Mouse (Mus musculus): ENCODE data around the gene Anks1. TPM values are rescaled to one million over a fixed set of nuclear protein-coding genes. Genes with fewer than 3 reads are reported as not detected.

Gene Anks1
- polyA plus RNA-seq, 1 experiment from 2014 or later, result 50.4 TPM

GRCm38 (mm10) chr17:28042299-28042771 is 133.2 kb downstream of the Anks1 start:
- Histone ChIP-seq H3K4me1 (peaks cover 48% of the 10 kb centered on the region), H3K4me3 (replicated peaks) (peak overlapping the region; percentile 33), H3K9ac (replicated peaks) (peak overlapping the region; percentile 43), H3K4me2 (peak overlapping the region; percentile 59), H3K27me3 (replicated peaks) (no peaks in the 10 kb centered on the region), H3K9me3 (replicated peaks) (no peaks in the 10 kb centered on the region), H3K27ac (replicated peaks) (peak overlapping the region; percentile 72), H3K36me3 (peaks cover 3% of the 10 kb centered on the region; the same call in 1 of the 2 replicates)
- WGBS, result 20% methylated on average over 23 of the region's 23 CpGs
- peak; percentile 77 for ATAC-seq (ENCODE audit: low FRiP score)

GRCm38 (mm10) chr17:28047017-28047416 is 137.9 kb downstream of the Anks1 start:
- Histone ChIP-seq H3K9me3 (replicated peaks) (no peaks in the 10 kb centered on the region), H3K4me1 (peaks cover 25% of the 10 kb centered on the region), H3K9ac (replicated peaks) (no peak overlapping the region), H3K4me3 (replicated peaks) (no peak overlapping the region), H3K27me3 (replicated peaks) (no peaks in the 10 kb centered on the region), H3K36me3 (peaks cover 8% of the 10 kb centered on the region), H3K4me2 (no peak overlapping the region), H3K27ac (replicated peaks) (no peak overlapping the region)
- WGBS, result 86% methylated on average over 5 of the region's 5 CpGs
- no peak for ATAC-seq (ENCODE audit: low FRiP score)

- no peak overlapping the region for H3K27ac ChIP-seq (replicated peaks)
- no peak for ATAC-seq (ENCODE audit: low FRiP score)
- H3K27me3 ChIP-seq (replicated peaks), result no peaks in the 10 kb centered on the region
- 81% methylated on average over 5 of the region's 5 CpGs for WGBS
- H3K9me3 ChIP-seq (replicated peaks), result no peaks in the 10 kb centered on the region
- no peak overlapping the region for H3K9ac ChIP-seq (replicated peaks)
- peaks cover 9% of the 10 kb centered on the region for H3K36me3 ChIP-seq
- peaks cover 20% of the 10 kb centered on the region for H3K4me1 ChIP-seq
- H3K4me3 ChIP-seq (replicated peaks), result no peak overlapping the region
- H3K4me2 ChIP-seq, result no peak overlapping the region
Measured at GRCm38 (mm10) chr17:28047520-28047919, 138.4 kb downstream of the Anks1 start.

- Histone ChIP-seq H3K4me2 (no peak overlapping the region), H3K9me3 (replicated peaks) (no peaks in the 10 kb centered on the region), H3K9ac (replicated peaks) (no peak overlapping the region), H3K27ac (replicated peaks) (no peak overlapping the region; the same call in 1 of the 2 replicates), H3K4me1 (peaks cover 11% of the 10 kb centered on the region), H3K27me3 (replicated peaks) (no peaks in the 10 kb centered on the region), H3K36me3 (peaks cover 18% of the 10 kb centered on the region), H3K4me3 (replicated peaks) (no peak overlapping the region)
- ATAC-seq (ENCODE audit: low FRiP score), result peak; percentile 53; the same call in 1 of the 2 replicates
- WGBS, result 43% methylated on average over 4 of the region's 4 CpGs
Measured at GRCm38 (mm10) chr17:28048425-28048824, 139.3 kb downstream of the Anks1 start.

- Histone ChIP-seq H3K27me3 (replicated peaks) (no peaks in the 10 kb centered on the region), H3K4me3 (replicated peaks) (no peak overlapping the region), H3K36me3 (peaks cover 30% of the 10 kb centered on the region), H3K4me2 (no peak overlapping the region), H3K27ac (replicated peaks) (no peak overlapping the region), H3K4me1 (peaks cover 7% of the 10 kb centered on the region; the same call in 1 of the 2 replicates), H3K9me3 (replicated peaks) (no peaks in the 10 kb centered on the region), H3K9ac (replicated peaks) (no peak overlapping the region)
- WGBS, result 73% methylated on average over 8 of the region's 8 CpGs
- ATAC-seq (ENCODE audit: low FRiP score), result no peak
Measured at GRCm38 (mm10) chr17:28050210-28050609, 141.1 kb downstream of the Anks1 start.

- H3K4me1 ChIP-seq, result 0 out of 2 replicates have a peak, but pooled peaks cover 5% of the 10 kb centered on the region
- no peak overlapping the region for H3K27ac ChIP-seq (replicated peaks)
- no peak overlapping the region for H3K4me2 ChIP-seq
- WGBS, result 79% methylated on average over 21 of the region's 21 CpGs
- H3K27me3 ChIP-seq (replicated peaks), result no peaks in the 10 kb centered on the region
- H3K36me3 ChIP-seq, result peaks cover 47% of the 10 kb centered on the region
- ATAC-seq (ENCODE audit: low FRiP score), result no peak
- H3K9ac ChIP-seq (replicated peaks), result no peak overlapping the region
- no peak overlapping the region for H3K4me3 ChIP-seq (replicated peaks)
- H3K9me3 ChIP-seq (replicated peaks), result no peaks in the 10 kb centered on the region
Measured at GRCm38 (mm10) chr17:28052293-28052863, 143.3 kb downstream of the Anks1 start.

- no peaks in the 10 kb centered on the region for H3K4me1 ChIP-seq
- no peak for ATAC-seq (ENCODE audit: low FRiP score)
- H3K9me3 ChIP-seq (replicated peaks), result no peaks in the 10 kb centered on the region
- H3K36me3 ChIP-seq, result peaks cover 67% of the 10 kb centered on the region
- no peak overlapping the region for H3K4me3 ChIP-seq (replicated peaks)
- WGBS, result 92% methylated on average over 13 of the region's 13 CpGs
- no peaks in the 10 kb centered on the region for H3K27me3 ChIP-seq (replicated peaks)
- H3K9ac ChIP-seq (replicated peaks), result no peak overlapping the region
- H3K27ac ChIP-seq (replicated peaks), result no peak overlapping the region
- H3K4me2 ChIP-seq, result no peak overlapping the region
Measured at GRCm38 (mm10) chr17:28058346-28058745, 149.2 kb downstream of the Anks1 start.

- Histone ChIP-seq H3K4me1 (no peaks in the 10 kb centered on the region), H3K36me3 (peaks cover 50% of the 10 kb centered on the region), H3K4me2 (no peak overlapping the region), H3K27ac (replicated peaks) (no peak overlapping the region), H3K9ac (replicated peaks) (0 out of 2 replicates have a peak overlapping the region, but pooled peaks have one; percentile 21), H3K4me3 (replicated peaks) (no peak overlapping the region), H3K27me3 (replicated peaks) (no peaks in the 10 kb centered on the region), H3K9me3 (replicated peaks) (no peaks in the 10 kb centered on the region)
- WGBS, result 96% methylated on average over 11 of the region's 11 CpGs
- ATAC-seq (ENCODE audit: low FRiP score), result no peak
Measured at GRCm38 (mm10) chr17:28060681-28061080, 151.6 kb downstream of the Anks1 start.

GRCm38 (mm10) chr17:28061472-28061871 is 152.4 kb downstream of the Anks1 start:
- Histone ChIP-seq H3K27me3 (replicated peaks) (no peaks in the 10 kb centered on the region), H3K9ac (replicated peaks) (no peak overlapping the region), H3K4me2 (no peak overlapping the region), H3K9me3 (replicated peaks) (no peaks in the 10 kb centered on the region), H3K27ac (replicated peaks) (no peak overlapping the region), H3K36me3 (peaks cover 42% of the 10 kb centered on the region), H3K4me1 (no peaks in the 10 kb centered on the region), H3K4me3 (replicated peaks) (no peak overlapping the region)
- 54% methylated on average over 7 of the region's 7 CpGs for WGBS
- ATAC-seq (ENCODE audit: low FRiP score), result peak; percentile 59

GRCm38 (mm10) chr17:28062710-28063109 is 153.6 kb downstream of the Anks1 start:
- no peak overlapping the region for H3K27ac ChIP-seq (replicated peaks)
- H3K4me1 ChIP-seq, result no peaks in the 10 kb centered on the region
- H3K9me3 ChIP-seq (replicated peaks), result no peaks in the 10 kb centered on the region
- peaks cover 35% of the 10 kb centered on the region for H3K36me3 ChIP-seq
- no peak for ATAC-seq (ENCODE audit: low FRiP score)
- WGBS, result 82% methylated on average over 7 of the region's 7 CpGs
- H3K4me2 ChIP-seq, result no peak overlapping the region
- H3K4me3 ChIP-seq (replicated peaks), result no peak overlapping the region
- H3K9ac ChIP-seq (replicated peaks), result no peak overlapping the region
- no peaks in the 10 kb centered on the region for H3K27me3 ChIP-seq (replicated peaks)

DNA sequence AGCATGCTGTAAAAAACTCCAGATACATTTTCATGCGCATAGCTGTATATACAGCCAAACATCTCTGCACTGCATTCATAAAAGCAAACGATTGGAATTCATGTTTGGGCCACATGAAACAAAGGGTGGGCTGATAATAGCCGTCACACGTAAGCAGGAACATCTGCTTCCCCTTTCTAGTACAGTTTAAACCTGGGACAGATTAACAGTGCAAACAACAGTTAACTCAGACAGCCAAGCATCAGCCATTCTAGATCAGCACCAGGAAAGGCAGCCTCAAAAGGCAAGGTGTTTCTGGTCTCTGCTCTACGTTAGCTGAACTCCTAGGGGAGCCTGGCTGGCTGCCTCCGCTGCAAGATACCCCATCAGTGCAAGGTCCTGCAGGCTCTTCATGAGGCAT is 154.1 kb downstream of the Anks1 start:
- H3K4me2 ChIP-seq, result no peak overlapping the region
- ATAC-seq (ENCODE audit: low FRiP score), result no peak

DNA sequence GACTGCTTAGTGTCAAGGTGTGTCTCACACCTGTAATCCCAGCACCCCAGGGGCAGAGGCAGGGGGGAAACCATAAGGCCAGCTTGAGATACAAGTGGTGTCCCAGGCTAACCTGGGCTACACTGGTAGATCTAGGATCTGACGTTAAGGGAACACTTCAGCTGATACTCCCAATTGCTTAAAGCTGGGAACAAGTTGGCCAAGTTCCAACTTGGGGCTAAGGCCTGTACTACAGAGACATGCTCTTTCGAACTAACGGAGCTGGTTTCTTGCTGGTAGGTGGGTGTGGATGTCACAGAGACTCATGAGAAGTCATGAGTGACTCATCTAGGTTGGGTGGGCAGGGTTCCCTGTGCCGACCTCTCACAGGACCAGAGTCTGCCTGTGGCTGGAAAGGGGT is 158.2 kb downstream of the Anks1 start:
- Histone ChIP-seq H3K36me3 (no peaks in the 10 kb centered on the region), H3K27me3 (replicated peaks) (no peaks in the 10 kb centered on the region), H3K4me1 (no peaks in the 10 kb centered on the region), H3K4me2 (no peak overlapping the region), H3K27ac (replicated peaks) (no peak overlapping the region), H3K9me3 (replicated peaks) (no peaks in the 10 kb centered on the region), H3K4me3 (replicated peaks) (no peak overlapping the region), H3K9ac (replicated peaks) (no peak overlapping the region)
- WGBS, result 82% methylated on average over 4 of the region's 4 CpGs
- ATAC-seq (ENCODE audit: low FRiP score), result no peak

More for the DNA sequence above, 154.1 kb downstream of the Anks1 start:
- Histone ChIP-seq H3K9me3 (replicated peaks) (no peaks in the 10 kb centered on the region), H3K9ac (replicated peaks) (no peak overlapping the region), H3K27ac (replicated peaks) (no peak overlapping the region), H3K4me3 (replicated peaks) (no peak overlapping the region), H3K27me3 (replicated peaks) (no peaks in the 10 kb centered on the region), H3K36me3 (peaks cover 31% of the 10 kb centered on the region), H3K4me1 (no peaks in the 10 kb centered on the region)
- 75% methylated on average over 6 of the region's 6 CpGs for WGBS

Data from neural tube, embryonic 15.5 days (tissue).